Mouse (Mus musculus): ENCODE results near the gene Ttll12.

The Ttll12 gene

DNA sequence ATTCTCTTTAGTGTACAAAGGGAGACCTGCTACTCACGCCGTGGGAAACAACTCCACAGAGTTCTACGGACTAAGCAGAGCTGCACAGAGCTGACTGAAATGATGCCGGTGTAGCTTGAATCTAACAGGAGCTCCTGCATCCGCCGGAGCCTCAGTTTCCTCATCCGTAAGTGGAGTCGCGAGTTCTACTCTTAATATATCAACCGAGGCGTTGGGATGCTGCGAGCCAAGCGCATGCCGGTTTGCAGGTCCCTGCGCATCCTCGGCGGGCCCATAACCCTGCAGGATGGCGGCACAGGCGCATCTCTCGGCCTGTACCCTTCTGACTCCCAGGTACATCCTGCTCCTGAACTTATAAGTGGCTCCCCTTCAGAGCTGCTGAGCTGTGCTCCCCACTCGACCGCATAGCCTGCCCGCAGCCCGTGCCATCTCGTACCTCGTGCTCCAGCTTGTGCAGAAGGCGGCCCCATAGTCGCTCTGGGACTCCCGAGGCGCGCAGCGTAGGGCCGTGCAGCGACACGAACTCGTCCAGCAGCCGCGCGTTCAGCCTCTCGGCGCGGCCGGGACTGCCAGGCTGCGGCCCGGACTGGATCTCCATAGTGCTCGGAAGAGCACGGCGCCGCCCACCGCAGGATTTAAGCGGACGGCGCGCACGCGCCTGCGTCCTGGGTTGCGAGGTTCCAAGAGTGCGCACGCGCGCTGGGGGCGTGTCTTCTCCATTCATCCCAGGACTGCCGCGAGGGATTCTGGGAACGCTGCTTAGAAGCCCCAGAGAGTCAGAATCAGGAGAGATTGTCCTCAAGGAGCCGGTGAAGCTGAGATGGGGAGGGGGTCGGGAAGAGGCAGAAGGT lies at the start of gene Ttll12:
Gene Ttll12 (minus strand): TSS at position 645 of the 851 bp plus-strand sequence.
- peak; percentile 93 to 96 for DNase-seq (ENCODE audit: low spot score in 2 of 2)

DNA sequence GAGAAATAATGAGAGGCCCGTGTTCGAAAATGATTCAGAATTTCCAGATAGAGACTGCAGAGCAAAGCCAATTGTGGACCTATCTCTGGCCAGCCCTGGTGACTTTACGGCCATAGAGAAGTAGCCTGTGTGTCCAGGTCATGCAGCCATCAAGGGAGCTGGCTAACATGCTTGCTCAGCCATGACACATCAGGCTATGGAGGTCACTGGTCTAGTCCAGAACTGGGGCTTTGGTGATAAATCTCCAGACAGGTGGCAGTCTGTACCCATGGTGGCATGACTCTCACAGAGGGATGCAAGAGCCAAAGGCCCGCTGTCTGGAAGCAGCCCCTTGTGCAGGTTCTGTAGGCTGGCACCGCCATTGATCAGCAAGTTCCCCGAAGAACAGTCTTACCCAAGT lies 47.6 kb upstream of the Ttll12 start:
- no peak for DNase-seq (ENCODE audit: low spot score in 2 of 2)

DNA sequence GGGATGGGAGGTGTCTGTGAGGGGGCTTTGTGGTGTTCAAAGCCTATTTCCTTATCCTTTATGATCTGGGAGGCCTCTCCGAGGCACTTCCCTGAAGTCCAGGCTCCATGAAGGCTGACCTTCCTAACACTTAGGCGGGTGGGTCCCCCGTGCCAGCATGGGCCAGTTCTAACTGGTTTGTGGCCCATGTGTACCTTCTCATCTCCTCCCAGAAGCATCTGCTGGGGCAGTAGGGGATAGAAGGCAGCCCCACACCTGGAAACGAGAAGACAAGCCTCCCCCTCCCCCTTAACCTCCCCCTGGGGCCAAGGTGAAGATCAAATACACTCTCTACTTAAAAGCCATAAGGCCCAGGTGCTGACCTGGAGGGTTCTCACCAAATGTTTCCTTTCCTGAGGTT lies 45.3 kb upstream of the Ttll12 start:
- no peak for DNase-seq (ENCODE audit: low spot score in 2 of 2)

DNA sequence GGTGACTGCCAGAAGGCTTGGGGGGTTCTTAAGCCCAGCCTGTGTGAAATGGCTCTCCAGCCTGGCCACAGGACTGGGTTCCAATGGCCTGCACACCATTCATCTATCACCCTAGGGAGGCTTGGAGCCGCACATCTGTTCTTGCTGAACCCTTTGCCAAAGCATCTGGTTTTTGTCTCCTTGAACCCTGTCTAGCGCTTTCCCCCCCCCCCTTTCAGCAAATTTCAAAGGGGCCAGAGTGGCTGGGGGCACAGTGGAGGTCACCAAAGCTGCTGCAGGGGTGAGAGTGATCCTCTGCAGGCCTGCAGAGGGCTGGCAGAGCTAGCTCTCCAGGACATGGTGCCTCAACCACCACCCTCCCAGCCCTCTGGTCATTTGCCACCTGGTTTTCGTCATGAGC lies 44.2 kb upstream of the Ttll12 start:
- no peak for DNase-seq (ENCODE audit: low spot score in 2 of 2)

DNA sequence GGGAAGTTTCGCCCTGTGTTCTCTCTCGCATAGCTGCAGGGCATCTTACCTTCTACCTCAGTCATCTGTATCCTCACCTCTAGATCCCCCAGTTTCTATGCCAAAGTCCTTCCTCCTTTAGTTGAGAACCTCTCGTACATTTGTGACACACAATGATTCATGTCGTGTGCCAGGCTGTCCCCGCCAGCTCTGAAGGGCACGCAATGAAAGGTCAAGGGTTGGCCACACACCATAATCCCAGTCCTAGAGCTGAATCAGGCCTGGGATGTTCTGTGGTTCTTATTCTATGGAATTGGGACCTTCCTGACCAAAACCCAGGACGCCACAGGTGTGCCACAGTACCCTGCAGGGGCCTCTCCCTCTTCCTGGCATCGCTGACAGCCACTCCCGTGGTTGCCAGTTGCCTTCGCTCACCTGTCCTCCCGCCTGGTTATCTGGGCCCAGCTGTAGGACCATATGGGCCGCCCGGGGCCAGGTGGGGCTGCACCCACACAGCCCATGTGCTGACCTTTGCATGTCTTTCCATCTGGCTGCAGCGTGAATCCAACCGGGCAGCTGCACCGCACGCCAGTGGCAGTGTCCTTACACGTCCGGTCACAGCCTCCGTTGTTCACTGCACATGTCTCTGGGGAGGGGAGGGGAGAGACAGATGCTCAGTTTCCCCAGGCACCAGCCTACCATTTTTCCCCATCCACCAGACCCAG lies 43.4 kb upstream of the Ttll12 start:
- DNase-seq (ENCODE audit: low spot score in 2 of 2) = no peak

DNA sequence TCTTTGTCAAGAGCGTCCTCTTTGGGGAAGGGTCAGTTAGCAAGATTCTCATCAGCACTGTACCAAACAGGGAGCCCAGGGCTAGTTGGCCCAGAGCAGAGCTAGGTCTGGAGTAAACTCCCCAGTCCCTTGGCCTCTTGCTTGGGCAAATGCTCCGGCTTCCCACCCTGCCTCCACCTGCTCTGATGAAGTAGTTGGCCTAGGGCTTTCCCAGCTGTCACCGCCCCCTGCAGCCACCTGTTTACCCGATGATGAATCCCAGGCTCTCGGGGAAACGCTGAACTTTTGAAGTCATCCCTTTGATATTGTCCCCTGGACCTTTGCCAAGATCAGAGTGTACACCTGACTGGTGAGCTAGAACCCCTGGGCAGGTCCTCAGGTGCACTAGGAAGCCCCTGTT lies 41.8 kb upstream of the Ttll12 start:
- DNase-seq (ENCODE audit: low spot score in 2 of 2) = no peak

DNA sequence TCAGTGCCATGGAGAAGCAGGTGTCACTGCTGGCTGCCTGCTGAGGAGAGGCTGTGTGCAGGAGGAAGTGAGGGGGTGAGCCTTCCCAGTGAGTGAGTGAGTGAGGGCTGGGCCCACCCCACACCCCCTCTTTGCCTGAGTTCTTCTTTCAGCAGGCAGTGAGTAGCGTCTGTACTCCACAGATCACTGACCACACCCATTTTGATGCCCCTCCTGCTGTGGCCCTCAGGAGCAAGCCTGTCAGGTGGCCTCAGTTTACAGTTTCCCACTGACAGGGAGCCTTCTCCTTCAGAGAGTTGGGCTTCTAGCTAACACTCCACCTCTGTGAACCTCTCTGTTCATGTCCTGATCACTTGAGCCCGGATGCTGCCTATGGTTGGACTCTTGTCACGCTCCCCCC lies 40.3 kb upstream of the Ttll12 start:
- no peak for DNase-seq (ENCODE audit: low spot score in 2 of 2)

DNA sequence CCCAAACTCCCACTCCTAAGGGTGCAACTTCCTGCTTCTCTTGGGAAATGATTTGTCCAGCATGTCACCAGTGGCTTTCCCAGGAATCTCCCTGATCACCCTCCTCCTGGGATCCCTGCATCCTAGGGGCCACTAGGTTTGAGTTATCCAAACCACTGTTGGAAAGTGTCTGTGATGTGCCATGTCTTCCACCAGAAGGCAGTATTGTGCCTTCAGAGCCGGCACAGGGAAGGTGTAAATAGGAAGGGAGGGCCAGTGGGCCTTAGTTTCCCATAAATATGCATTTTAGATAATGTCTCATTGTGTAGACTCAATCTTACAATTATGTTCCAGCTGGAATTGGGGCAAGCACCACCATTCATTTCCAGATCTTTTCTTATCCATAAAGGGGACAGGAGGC lies 39.1 kb upstream of the Ttll12 start:
- no peak for DNase-seq (ENCODE audit: low spot score in 2 of 2)

DNA sequence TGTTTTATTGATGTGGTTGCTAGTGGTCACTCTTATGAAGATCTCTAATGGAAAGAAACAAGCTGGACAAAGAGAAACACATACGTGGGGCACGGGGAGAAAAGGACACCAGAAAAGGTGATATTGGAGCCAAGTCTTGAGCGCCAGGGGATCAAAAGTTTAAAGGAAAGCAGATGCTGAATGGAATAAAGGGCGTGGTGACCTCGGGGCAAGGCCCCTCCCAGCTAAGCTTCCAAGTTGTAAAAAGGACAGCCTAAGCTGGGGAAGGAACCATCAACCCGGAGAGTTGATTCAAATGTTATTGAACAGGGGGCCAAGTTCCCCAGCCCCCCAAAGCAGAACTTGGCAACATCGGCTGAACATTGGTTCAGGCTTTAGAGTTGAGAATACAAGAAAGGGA lies 36.1 kb upstream of the Ttll12 start:
- no peak for DNase-seq (ENCODE audit: low spot score in 2 of 2)

DNA sequence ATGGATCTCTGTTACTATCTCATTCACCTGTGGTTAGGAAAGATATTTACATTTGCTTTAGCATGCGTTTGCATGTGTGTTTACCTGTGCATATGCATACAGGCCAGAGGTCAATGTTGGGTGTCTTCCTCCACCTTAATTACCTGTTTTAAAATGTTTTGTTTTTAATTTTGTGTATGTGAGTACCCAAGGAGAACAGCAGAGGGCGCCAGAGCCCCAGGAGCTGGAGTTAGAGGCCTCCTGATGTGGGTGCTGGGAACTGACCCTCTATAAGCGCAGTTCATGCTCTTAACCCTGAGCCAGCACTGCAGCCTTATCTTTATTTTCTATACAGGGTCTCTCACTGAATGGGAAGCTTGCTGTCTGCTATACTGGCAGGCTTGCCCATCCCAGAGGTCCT lies 34.8 kb upstream of the Ttll12 start:
- DNase-seq (ENCODE audit: low spot score in 2 of 2) = no peak

DNA sequence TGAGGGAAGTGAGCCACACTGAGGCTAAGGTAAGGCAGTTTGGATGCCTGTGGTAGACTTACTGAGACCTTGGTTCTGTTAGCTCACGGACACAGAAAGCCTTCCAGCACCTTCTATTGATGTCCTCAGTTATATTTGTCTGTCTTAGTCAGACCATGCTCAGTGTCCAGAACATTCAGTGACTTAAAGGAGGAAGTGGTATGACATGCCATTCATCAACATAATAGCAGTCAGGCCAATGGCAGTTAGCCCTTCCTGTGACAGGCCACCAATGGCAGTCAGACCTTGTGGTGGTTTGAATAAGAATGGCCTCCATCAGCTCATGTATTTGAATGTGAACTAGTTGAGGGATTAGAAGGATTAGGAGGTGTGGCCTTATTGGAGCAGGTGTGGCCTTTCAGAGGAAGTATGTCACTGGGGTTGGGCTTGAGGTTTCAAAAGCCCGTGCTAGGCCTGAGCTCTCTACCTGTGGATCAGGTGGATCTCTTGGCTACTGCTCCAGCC lies 31.2 kb upstream of the Ttll12 start:
- DNase-seq (ENCODE audit: low spot score in 2 of 2) = no peak

DNA sequence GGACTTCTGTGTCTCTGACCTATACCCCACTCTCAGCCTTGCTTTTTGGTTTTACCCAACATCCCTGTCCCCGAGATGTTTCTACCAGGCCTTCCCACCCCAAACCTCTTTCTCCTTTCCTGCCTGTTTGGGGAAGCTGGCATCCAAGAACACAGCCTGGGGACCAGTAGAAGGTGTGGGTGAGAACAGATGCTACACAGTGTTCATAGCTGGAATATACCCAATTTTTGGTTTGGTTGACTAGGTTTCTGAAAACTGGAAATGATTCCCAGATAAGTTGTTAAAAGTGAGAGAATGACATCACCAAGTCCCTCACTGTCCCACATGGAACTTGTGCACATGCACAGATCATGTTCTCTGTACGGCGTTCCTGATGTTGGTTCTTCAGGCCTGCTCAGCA lies 20.3 kb upstream of the Ttll12 start:
- no peak for DNase-seq (ENCODE audit: low spot score in 2 of 2)

DNA sequence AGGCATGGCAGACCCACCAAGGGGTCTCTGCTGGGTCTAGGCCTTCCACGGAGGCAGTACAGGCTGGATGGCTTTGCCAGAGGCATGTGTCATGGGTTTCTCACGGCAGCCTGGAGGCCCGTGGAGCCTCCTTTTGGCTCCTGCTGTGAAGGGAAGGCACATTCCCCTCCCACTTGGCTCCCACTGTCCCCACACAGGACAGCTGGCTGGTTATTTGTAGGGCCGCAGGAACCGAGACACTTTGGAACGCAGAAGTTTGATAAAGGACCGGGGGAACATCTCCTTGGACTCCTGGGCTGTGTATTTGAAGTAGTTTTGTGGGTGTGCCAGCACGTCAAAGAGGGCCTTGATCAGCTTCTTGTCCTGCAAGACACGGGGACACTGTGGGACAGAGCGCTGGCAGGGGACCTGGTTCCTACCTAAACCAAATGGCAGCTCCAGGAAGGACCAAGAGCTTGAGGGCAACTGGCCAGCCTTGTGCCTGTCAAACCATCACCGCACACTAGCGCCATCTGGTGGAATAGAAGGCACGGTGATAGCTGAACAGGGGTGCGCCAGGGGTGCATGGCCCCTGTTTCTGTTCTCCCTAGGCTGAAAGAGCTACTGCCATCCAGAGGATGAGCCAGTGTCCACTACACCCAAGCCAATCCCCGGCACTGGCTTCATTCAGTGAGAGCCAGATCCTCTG lies 12.3 kb upstream of the Ttll12 start:
- DNase-seq (ENCODE audit: low spot score in 2 of 2) = peak; percentile 82 to 92

DNA sequence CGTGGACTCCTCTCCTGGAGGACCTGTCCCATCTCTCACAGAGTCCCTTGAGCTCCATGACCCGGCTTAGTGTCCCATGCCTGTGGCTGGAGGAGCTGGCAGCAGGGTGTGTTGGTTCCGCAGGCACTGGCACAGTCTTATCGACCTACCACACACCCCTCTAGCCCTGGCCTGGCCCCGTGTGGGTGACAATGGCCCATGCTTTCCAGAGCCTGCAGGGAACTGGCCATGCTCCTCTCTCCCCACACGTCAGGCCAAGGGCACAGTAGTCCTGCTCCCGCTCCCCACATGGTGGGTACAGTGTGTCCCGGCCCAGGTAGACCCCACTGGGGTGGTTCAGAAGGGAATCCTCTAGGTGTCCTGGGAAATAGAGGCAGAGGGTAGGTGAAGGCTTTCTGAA lies 11.7 kb upstream of the Ttll12 start:
- DNase-seq (ENCODE audit: low spot score in 2 of 2) = peak; percentile 78 to 83

DNA sequence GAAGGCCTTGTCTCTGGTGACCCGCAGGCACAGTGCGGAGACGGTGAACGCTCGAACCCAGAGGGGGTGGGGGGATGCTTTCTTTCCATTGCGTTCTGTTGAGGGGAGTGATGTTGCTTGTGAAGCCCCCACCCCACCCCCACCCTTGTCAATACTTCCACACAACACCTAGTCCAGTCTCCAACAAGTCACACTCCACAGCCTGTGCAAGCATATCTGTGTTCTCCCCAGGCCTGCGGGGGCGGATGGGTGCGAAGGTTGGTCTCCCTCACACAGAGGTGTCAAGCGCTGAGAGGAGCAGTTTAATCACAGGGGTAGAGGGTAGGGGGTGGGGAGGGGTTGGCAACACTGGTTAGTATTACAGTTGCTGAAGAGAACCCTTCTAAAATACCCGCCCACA lies 11.3 kb upstream of the Ttll12 start:
- no peak for DNase-seq (ENCODE audit: low spot score in 2 of 2)

DNA sequence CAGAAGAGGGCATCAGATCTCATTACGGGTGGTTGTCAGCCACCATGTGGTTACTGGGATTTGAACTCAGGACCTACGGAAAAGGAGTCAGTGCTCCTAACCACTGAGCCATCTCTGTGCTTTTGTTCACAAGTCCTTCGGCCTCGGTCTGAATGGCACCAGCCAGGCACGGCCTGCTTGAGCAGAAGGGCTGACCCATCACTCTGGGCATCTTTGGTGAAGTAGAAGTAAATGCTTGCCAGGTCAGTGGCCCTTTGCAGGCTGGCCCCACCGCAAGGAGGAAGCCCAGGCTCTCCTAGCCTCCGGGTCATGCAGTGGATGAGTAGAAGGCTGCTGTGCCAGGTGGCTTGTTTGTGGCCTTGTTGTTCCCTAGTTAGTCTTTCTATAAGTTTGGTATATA lies 8.5 kb upstream of the Ttll12 start:
- no peak for DNase-seq (ENCODE audit: low spot score in 2 of 2)

DNA sequence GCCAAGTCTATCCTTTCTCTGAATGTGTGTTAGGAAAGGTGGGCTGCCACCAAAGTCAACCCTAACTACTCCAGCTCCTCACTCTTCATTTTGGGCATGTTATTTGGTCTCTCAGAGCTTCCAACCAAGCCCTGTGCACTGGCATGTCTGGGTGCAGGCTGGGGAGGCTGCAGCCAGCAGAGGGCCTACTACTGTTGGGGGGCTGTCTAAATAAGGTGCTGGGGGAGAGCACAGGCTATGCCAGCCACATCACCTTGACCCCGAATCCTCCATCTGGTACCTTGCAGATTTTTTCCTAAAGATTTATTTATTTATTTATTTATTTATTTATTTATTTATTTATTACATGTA lies 8.1 kb upstream of the Ttll12 start:
- DNase-seq (ENCODE audit: low spot score in 2 of 2) = peak in 1 of 2 experiments; percentile 66

DNA sequence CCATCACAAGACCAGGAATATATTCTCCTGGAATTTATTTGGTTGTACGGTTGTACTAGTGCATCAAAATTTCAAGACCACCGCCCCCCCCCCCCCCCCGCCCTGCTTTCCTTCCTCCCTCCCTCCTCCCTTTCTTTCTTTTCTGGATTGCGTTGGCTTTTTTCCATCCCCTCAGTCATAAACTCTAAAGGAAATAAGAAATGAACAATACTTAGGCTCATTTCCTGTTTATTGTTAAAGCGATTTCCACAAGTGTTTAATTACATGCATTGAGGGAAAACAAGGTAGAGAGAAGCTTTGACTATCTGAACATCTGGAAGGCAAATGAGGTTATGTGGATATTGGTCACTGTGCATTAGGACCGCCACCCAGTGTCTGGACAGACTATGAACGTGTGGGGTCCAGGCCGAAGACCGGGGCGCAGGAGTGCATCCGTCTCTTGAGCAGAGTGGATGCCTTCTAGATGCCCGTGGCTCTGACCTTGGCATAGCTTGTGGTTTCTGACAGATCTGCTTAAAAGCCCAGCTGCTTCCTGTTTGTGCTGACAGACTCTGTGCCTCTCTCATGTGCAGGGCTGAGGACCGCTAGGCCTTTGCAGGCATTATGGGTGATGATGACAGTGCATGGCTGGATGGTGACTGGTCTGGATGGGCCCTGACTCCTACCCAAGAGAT lies 7.6 kb upstream of the Ttll12 start:
- peak; percentile 55 to 75 for DNase-seq (ENCODE audit: low spot score in 2 of 2)

DNA sequence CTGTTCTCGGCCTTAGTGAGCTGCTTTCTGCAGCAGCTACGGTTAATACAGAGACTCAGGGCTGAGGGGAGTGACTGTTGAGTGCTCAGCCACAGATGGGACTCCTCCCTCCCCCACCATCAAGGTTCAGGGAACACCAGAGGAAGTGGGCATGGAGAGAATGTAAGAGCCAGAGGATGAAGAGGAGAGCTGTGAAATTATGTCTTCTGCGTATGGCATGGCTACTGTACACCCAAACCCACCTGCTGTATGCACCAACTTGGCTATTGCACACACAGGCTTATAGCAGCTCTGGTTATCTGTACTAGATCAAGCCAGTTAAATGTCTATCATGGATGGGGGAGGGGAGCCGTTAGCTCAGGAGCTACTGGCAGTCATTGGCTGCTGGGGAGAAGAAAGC lies 6.2 kb upstream of the Ttll12 start:
- no peak for DNase-seq (ENCODE audit: low spot score in 2 of 2)

DNA sequence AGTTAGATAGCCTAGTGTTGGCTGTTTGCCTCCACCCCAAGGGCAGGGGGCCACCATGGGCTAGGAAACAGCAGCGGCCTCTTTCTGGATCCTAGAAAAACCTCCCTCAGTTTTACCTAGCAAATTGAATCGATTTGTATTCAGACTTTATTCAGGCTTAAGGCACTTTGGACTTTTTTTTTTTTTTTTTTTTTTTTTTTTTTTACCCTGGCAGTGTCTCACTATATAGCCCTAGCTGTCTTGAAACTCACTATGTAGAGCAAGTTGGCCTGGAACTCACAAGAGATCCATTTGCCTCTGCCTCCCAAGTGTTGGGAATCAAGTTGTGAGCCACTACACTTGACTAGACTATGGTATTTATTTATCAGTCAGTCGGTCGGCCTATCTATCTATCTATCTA lies 1.9 kb upstream of the Ttll12 start:
- no peak for DNase-seq (ENCODE audit: low spot score in 2 of 2)

DNA sequence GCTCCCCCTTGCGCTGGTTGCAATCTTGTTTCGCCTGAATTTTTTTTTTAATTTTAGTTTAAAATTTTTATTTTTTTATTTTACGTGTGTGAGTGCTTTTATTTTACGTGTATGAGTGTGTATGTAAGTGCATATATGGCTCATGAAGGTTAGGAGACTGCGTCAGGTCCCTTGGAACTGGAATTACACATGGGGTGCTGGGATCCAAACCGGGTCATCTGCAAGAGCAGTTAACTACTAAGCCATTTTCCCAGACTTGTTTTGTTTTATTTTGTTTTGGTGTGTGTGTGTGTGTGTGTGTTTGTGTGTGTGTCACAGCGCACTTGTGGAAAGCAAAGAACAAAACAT lies 381 bp upstream of the Ttll12 start:
- no peak for DNase-seq (ENCODE audit: low spot score in 2 of 2)
